Mouse (Mus musculus) thymus, postnatal 10 days (tissue): ENCODE measurements around the gene Gpat2.

Source experiments
- DNase-seq, 2 experiments: peaks; one replicate each; pipeline ENCODE4 v3.0.0; 2021; ENCODE audit warnings: low spot score in 2 of 2

The Gpat2 gene

DNA sequence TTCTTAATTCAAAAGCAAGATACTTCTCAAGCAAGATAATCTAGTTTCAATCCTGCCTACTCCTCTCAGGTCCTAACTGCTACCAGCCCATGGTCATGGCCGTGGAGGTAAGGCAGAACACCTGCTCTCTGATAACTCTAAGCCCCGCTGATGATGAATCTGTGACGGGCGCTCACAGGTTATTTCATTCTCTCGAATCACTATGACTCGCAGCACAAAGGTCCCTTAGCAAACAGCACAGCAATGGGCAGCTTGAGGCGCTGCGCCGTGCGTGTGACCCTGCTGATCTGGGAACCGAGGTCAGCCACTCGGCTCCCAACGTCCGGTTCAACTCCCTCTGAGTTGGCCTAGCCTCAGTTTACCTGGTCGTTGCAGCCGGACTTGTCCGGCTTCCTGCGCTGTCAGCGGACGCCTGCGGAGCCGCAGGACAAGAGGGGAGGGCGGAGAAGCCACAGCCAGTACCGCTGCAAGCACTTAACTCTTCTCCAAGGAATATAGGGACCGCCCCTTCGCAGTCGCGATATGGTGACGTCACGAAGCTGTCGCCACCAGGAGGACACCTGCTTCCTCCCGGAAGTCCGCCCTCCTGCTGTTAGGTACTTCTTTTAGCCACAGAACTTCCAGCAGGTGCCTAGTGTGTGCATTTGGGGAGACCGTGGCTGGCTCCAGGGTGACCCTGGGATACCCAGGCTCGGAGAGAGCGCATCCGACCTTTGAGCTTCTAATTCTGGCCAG lies 19.2 kb downstream of the Gpat2 start, which contains the start of gene Fahd2a:
Fahd2a (minus strand) TSS at position 511 of the 735 bp plus-strand sequence.
- peak; percentile 84 to 85 for DNase-seq

DNA sequence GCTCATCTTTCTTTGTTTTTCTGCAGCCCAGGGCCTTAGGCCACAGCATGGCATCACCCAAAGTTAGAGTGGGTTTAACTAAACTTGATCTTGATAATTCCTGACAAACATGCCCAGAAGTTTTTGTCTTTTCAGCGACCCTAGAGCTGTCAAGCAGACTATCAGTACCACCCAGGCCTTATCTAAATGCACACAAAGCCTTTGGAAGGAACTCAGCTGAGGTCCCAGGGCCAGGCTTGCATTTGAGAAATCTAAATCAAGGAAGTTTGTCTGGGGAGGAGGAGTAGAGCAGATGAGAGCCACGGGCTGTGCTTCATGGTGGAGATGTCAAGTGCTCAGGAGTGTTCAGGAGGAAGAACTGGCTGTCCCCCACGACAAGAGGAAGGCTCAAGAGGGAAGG lies 21.8 kb downstream of the Gpat2 start:
- DNase-seq, result no peak

DNA sequence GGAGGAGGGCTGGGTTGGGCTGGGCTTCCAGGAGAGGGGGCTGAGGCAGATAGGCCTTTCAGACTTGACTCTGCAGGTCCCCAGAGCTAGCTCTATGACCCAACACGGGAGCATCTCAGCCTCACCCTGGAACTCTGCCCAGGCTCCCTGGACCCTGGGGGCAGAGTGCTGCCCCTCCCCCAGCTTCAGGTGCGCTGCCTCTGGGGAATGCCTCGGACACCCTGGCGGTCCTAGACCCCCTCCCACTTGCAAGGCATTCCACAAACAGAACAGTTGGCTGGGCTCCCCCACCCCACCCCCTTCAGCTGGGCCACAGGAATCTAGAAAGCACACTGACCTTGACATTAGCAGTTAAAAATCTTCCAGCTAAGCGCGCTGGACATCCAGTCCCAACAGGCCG lies 24.7 kb downstream of the Gpat2 start:
- DNase-seq, result no peak

DNA sequence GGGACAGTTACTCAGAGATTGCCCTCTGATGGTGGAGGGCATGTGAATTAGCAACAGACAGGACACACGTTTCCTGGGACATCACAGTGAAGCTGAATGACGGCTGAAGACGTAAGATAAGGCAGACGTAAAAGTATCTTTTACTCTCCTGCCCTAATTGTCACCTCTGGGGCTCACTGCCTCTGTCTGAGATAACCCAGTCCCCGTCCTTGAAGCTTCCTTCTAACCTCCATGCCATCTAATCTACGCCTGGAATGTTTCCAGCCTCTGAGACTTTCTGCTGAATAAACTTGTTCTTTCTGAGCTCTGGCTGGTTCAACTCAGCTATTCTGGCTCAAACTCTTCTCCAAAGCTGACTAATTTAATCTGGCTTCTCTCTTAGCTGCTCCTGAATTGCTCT lies 26.7 kb downstream of the Gpat2 start:
- no peak for DNase-seq

DNA sequence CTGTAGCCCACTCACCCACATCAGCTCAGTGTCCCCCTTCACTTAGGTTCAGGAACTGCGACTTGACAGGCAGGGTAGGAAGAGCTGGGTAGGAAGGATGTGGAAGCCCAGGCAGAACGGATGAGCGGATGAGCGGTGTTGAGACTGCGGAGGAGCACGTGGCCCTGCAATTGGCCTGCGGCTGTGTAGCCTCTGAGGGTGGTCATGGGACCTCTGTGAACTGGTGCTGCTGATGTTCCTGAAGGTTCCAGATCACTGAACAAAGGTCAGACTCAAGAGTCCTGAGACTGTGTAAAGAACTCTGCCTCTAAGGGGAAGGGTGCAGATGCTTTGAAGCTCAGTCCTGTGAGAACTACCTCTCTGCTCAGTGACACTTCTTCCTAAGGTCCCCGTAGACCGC lies 28.1 kb downstream of the Gpat2 start:
- no peak for DNase-seq

DNA sequence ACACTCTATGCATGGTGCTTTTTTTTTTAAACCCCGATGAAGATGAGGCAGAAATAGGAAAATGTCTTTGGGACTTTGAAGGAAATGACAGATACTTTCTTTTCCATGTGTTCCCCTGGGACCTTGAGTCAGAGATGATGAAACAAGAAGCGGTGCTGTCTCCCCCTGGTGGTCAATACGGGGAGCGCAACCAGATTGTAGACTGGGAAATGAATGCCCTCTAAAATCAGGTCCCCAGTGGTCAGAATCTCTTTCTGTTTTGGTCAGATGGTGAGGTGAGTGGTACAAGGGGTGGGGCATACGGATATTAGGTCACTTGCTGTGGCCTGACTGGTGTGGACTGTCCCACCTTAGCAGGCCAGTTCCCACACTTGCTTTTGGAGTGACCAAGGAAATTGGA lies 28.8 kb downstream of the Gpat2 start:
- peak; percentile 21 to 55 for DNase-seq

DNA sequence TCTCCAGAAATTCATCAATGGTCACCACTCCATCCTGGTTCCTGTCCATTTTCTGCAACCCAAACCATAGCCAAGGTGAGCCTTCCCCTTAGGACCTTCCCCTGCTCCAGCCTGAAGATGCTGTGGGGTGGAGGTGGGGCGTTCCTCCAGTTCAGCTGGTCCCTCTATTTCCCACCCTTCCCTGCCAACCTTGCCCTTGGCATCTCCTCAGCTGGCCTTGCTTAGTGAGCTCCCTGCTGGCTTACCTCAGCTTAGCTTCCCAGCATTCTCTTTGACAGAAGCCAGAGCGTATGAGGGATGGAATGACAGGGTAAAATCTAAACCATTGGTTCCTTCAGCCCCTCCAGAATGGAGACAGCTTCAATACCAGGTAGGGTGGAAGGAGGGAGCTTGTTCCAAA lies 34.3 kb downstream of the Gpat2 start:
- no peak for DNase-seq

DNA sequence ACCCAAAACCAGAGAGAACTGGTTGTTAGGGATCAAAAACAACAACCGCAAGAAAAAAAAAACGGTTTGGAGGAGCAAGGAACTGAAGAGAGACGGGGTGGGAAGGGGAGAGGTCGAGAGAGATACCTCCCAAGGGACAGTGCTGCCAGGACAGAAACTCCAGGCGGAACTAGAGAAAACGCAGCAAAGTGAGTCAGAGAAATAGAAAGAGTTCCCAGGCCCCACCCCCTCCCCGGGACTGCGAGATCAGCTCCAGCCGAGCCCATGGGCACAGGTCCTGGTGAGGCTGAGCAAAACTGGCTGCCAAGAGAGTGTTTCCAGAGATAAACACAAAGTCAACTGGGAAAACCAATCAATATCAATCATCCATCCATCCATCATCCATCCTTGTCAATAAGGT lies 36.4 kb downstream of the Gpat2 start:
- no peak for DNase-seq

DNA sequence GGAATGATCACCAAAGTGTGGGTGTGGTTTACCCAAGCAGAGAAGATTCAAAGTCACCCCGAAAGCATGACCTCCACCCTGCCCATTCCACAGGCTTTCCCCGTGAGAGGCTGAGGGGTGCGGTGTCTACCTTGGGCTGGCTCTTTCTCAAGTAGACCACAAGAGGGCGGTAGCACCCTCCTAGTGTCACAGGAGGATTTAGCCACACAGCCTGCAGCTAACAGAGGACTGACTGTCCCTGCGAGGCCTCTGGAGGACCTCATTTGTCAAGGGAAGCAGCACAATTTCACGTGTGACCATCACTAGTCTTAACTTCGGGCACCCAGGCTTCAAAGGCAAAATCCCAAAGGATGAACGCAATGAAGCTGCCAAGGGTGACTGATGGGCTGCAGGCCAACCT lies 37.3 kb downstream of the Gpat2 start:
- DNase-seq, result peak in 1 of 2 experiments; percentile 59

DNA sequence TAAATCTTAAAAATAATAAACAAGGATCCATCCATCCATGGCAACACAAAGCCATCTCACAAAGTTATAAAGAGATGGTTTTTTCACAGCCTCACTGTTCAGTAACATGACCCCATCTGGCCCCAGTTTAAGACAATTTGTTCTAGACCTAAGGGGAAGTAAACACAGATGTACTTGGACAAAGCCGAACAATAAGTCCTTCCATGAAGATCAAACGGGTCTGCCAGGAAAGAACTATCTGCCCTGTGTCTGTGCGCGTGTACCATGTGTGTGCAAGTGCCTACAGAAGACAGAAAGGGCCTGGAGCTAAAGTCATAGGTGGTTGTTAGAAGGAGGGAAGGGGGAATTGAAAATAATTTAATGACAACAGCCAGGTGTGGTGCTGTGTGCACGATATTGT lies 45.2 kb downstream of the Gpat2 start:
- DNase-seq, result no peak

DNA sequence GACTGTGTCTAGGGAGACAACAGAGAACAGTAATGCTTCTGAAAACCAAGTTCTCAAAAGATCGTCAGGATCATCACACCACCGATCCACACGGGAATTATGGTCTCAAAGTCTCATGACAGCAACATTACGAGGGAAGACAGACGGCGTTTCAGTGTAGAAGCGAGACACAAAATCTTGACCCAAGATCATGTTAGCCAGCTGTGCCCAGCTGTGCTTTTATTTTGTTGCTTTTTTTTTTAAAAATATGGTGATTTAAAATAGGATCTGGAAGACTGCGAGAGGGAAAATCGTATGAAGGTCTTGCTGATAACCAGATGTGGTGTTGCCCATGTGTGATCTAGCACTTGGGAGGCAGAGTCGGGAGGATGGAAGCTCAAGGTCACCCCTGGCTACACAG lies 45.7 kb downstream of the Gpat2 start:
- DNase-seq, result no peak

DNA sequence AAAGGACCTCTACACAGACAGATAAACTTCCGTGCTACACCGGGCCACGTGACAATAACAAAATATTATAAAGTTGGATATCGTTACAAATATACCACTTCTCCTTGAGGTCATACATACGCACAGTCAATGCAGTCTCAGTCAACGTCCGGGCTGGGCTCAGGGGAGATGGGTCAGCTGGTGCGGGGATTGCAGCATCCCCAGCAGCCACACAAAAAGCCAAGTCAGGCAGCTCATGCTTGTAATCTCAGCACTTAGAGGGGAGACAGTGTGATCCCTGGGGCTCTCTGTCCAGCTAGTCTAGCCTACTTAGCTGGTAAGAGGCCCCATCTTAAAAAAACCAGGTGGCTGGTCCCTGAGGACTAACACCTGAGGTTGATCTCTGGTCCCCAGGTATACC lies 46.3 kb downstream of the Gpat2 start:
- no peak for DNase-seq

DNA sequence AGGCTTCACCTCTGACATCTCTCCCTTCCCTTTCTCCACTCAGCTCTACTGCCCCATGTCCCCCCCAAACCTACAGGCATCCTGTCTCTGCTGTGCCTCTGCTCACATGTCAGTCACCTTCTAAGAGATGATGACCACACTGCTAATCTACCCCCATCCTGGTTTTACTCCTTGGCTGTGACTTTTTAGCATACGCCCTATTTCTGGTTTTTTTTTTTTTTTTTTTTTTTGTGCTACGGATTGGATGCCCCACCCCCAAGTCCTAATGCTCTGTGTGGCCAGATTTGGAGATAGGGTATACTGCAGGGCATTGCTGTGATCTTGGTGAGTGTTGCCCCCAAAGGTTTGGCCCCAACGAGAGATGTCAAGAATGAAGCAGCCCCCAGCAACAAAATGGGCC lies 47.3 kb downstream of the Gpat2 start:
- DNase-seq, result no peak

DNA sequence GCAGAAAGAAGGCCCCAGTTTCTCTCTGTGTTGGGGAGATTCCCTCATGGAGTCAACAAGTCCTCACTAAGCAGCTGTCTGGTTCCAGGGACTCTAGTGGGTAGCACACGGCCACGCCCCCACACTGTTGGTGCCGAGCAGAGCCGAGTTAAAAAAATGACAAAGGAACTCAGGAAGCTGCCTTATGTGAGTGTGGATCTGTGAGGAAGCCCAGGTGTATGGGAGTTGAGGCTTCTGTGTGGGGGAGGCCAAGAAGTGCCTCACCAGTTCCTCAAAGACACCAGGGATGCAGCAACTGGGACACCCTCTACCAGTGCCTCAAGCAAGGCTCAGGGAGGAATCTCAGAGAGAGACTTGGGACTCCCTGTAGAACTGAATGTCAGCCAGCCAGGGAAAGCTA lies 54.2 kb downstream of the Gpat2 start:
- DNase-seq, result no peak

DNA sequence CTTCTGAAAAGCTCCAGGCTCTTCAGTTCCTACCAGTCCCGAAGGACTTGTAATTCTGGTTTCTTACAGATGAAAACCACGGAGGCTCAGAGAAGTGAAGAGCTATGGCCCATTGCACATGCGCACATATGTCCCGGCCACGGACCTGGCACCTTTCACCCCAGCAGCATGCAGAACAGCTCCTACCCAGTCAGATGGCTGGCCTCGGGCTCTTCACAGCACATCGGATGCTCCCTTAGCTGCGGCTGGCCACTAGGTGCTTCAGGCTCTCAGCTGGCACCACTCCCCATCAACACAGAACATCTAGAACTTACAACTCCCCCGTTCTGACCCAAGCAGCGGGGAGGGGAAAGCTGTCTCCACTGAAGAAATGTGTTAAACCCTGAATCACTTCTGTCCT lies 54.8 kb downstream of the Gpat2 start:
- DNase-seq, result no peak

DNA sequence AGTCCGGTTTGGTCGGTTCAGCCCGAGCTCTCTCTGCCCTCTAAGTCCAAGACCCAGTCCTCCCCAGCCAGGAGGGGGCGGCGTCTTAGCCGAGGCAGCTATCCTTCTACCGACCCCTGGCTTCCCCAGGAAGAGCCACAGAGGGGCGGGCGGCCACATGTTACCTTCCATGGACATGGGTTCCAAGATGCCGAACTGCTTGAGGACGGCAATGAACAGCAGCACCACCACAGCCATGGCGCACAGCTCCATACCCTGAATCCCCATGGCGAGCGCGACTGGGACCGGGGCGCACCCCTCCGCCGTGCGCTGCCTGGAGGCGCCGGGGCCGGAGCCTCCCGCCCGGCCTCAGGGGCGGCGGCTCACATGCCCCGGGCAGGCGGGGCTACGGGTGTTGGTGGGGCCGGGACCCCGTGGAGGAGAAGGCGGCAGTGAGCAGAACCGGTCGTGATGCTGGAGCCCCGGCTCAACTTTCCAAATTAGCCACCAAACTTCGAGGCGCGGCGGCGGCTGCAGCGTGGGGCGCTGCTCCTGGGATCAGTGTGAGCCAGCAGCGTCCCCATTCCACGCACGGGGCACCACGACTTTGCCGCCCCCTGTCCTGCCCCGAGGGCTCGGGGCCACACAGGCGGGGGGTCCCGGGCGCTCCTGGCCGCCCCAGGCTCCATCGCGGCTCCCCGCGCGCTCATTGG lies 57.0 kb downstream of the Gpat2 start:
- no peak for DNase-seq

DNA sequence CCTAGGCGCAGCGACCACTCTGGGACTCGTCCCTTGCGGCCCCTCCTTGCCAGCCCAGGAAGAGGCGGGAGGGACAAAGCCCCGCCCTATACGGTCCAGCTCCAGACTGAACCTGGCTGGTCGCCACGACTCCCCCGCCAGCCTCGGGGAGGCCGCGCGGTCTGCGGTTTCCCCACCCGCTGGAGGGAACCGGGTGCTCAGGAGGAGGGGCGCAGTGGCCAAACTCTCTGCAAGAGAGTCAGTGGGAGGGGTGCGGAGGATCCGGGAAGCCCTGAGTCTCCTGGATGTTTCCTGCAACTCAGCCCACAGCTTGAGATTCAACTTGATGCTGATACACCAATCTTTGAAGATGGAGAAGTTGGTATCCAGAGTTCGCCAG lies 57.5 kb downstream of the Gpat2 start:
- DNase-seq, result no peak

DNA sequence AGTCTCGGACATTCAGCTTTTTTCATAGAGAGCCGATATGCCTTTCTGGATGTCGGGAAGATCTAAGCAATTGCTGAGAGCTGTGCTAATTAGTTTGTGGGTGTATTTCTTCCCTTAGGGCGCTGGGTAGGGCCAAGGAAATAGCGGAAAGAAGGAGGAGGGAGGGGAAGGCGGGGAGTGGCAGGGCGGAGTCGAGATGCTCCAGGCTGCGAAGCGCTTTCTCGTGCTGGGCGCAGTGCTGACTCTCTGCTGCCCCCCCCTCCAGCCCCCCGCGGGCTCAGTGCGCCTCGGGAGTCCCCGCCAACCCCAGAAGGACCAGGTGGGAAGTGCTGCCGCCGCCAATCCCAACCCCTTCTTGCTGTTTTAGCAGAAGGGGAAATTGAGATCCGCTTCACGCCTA lies 58.0 kb downstream of the Gpat2 start:
- DNase-seq, result no peak

DNA sequence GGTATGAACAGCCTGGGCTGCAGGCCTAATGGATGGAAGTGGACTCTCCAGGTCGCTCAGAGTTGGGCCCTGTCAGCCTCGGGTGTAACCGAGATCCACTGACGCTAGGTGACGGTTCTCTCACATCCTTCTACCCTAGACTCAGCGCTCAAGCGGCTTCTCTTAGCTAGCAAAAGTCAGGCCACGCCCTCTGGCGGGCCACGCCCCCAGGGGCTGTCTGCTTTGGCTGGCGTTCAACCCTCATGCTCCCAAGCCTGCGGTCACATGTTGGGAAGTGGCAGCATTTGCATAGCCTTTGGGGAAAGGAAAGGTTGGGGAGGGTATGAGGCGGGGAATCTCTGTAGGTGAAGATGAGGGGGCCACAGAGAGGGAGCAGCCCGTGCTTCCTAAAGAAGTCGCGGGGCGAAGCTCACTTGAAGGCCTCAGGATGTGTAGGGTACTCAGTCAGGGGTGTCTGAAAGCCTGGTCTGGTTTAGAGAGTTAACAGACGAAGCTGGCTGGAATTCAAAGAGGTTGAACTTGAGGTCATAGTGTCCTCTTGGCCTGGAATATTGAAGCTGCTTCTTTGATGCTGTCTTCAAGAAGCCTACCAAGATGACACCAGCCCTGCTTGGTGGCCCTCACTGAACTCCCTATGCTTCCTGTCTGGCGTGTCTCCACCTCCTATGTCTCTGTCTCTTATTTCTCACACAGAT lies 59.6 kb downstream of the Gpat2 start:
- peak in 1 of 2 experiments; percentile 24 for DNase-seq
